Mouse (Mus musculus) cerebellum, postnatal 4 days (tissue): ENCODE data around the gene Arl8b.
"Not testable (repeated sequence)": the region's sequence is repeated elsewhere in the genome, so short reads cannot be mapped to it uniquely, and the experiment has no call there.

ENCODE experiments used
- DNase-seq, 2 experiments: peaks; one replicate each; pipeline ENCODE4 v3.0.0; 2022; ENCODE audit warnings: low spot score in 2 of 2, mixed read lengths in 1 of 2

Gene Arl8b

GRCm38 (mm10) chr6:108835765-108836691, 53.1 kb downstream of the Arl8b start:
- DNase-seq, result no peak

- no peak for DNase-seq
Observed at GRCm38 (mm10) chr6:108837081-108837480, 54.2 kb downstream of the Arl8b start.

GRCm38 (mm10) chr6:108837958-108838357, 55.1 kb downstream of the Arl8b start:
- DNase-seq, result no peak

GRCm38 (mm10) chr6:108839432-108839831, 56.5 kb downstream of the Arl8b start:
- no peak for DNase-seq

- DNase-seq, result no peak
Observed at GRCm38 (mm10) chr6:108840861-108841640, 58.2 kb downstream of the Arl8b start.

GRCm38 (mm10) chr6:108843664-108844063, 60.8 kb downstream of the Arl8b start:
- DNase-seq, result no peak

- DNase-seq, result no peak
Observed at GRCm38 (mm10) chr6:108844093-108844492, 61.2 kb downstream of the Arl8b start.

GRCm38 (mm10) chr6:108844771-108845170, 61.9 kb downstream of the Arl8b start:
- DNase-seq, result no peak

GRCm38 (mm10) chr6:108852088-108852670, 69.3 kb downstream of the Arl8b start:
- DNase-seq, result no peak

GRCm38 (mm10) chr6:108852986-108853385, 70.1 kb downstream of the Arl8b start:
- no peak for DNase-seq

- no peak for DNase-seq
Observed at GRCm38 (mm10) chr6:108858583-108858982, 75.7 kb downstream of the Arl8b start.

GRCm38 (mm10) chr6:108861226-108861625, 78.3 kb downstream of the Arl8b start:
- DNase-seq, result no peak

GRCm38 (mm10) chr6:108862548-108862947, 79.6 kb downstream of the Arl8b start:
- DNase-seq, result no peak

- DNase-seq, result no peak
Observed at GRCm38 (mm10) chr6:108866317-108866716, 83.4 kb downstream of the Arl8b start.

GRCm38 (mm10) chr6:108869031-108869430, 86.1 kb downstream of the Arl8b start:
- not testable (repeated sequence) for DNase-seq

- DNase-seq, result no peak
Observed at GRCm38 (mm10) chr6:108870421-108870820, 87.5 kb downstream of the Arl8b start.

GRCm38 (mm10) chr6:108871251-108871650, 88.4 kb downstream of the Arl8b start:
- DNase-seq, result peak in 1 of 2 experiments; percentile 38
